Mouse (Mus musculus) heart, postnatal 0 days (tissue): ENCODE measurements at regions not wholly inside any gene's neighbourhood (a gene's known extent, or its start where the extent isn't known, plus 50 kb on each side); places are given as distances from the start of the nearest gene placed in this dataset.

Experiments used
- CTCF ChIP-seq: IDR thresholded peaks from 2 replicates; pipeline ENCODE4 v1.5.1; 2016; ENCODE audit warnings: antibody characterized with exemption, control low read depth, low read depth
- EP300 ChIP-seq: IDR thresholded peaks from 2 replicates; pipeline ENCODE4 v1.6.1; 2016; ENCODE audit warnings: antibody characterized with exemption, low read depth

GRCm38 (mm10) chr15:43615727-43616126, 3481.6 kb downstream of the 9330182O14Rik start:
- no peak for TF ChIP-seq EP300
- no peak for TF ChIP-seq CTCF
